ENCODE assay signal across 8 mouse cellular contexts in the genomic region with DNA sequence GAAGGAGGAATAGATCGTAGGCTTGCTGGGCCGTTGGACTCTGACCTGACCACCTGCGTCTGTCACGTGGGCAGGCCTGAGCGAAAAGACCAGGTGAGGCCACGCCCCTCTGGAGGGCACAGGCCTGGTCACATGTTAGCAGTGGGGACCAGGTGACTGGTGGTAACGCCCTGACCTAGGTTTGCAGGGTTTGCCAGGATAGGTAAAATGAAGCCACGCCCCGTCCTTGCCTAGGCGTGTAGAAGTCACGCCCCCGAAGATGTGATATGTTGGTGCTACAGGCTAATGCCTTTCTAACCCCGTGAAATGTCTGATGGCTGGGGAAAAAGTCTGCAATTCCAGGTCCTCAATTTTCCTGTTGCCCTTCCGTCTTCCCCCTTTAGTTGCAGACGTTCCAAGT. TPM values are rescaled to one million over a fixed set of nuclear protein-coding genes. Genes with fewer than 3 reads are reported as not detected.
A peak's percentile ranks its signal among the peaks of the same experiment; 100 is the strongest.
DNase-seq lines count a peak whose midpoint lies in the region; ATAC-seq and TF ChIP-seq lines count a peak whose summit lies in the region.

No protein-coding gene starts in this region.

- peak overlapping the region; percentile 65 for H3K4me3 ChIP-seq in hindbrain, embryonic 15.5 days
- peak overlapping the region; percentile 73 for H3K4me3 ChIP-seq in liver, adult 2 months (ENCODE audit: insufficient read depth, low read depth, low read length)
- H3K4me3 ChIP-seq in midbrain, postnatal 0 days (ENCODE audit: low read depth, low read length) = peak overlapping the region; percentile 59

- WGBS in hindbrain, embryonic 15.5 days = under 1% methylated on average over 15 of the region's 15 CpGs
- WGBS in liver, adult 2 months = 6% methylated on average over 15 of the region's 15 CpGs
- WGBS in midbrain, postnatal 0 days = 5% methylated on average over 15 of the region's 15 CpGs

- H3K27ac ChIP-seq in hindbrain, embryonic 15.5 days (replicated peaks) = peak overlapping the region; percentile 85
- H3K27ac ChIP-seq in liver, adult 2 months (replicated peaks; ENCODE audit: insufficient read depth, low read depth, low read length) = peak overlapping the region; percentile 75
- H3K27ac ChIP-seq in midbrain, postnatal 0 days (ENCODE audit: low read depth, low read length) = peak overlapping the region; percentile 72

- H3K79me2 ChIP-seq in liver, adult 2 months (ENCODE audit: control insufficient read depth, insufficient read depth, low read length) = no peaks in the 10 kb centered on the region

- H3K36me3 ChIP-seq in hindbrain, embryonic 15.5 days = no peaks in the 10 kb centered on the region
- H3K36me3 ChIP-seq in liver, adult 2 months (ENCODE audit: control insufficient read depth, insufficient read depth, low read length) = peaks cover 1% of the 10 kb centered on the region; the same call in 1 of the 2 replicates
- H3K36me3 ChIP-seq in midbrain, postnatal 0 days (ENCODE audit: insufficient read depth, low read length) = 0 out of 2 replicates have a peak, but pooled peaks cover 14% of the 10 kb centered on the region

- H3K9me3 ChIP-seq in hindbrain, embryonic 15.5 days = no peaks in the 10 kb centered on the region
- no peaks in the 10 kb centered on the region for H3K9me3 ChIP-seq in midbrain, postnatal 0 days (ENCODE audit: low read length)

- no peak for TF ChIP-seq CTCF in liver, adult 2 months (IDR thresholded peaks at IDR 0.05; ENCODE audit: low read depth, low read length)
- TF ChIP-seq CTCF in midbrain, postnatal 0 days (IDR thresholded peaks at IDR 0.05) = no peak

- peak overlapping the region; percentile 74 for H3K9ac ChIP-seq in hindbrain, embryonic 15.5 days
- H3K9ac ChIP-seq in liver, adult 2 months (ENCODE audit: low read depth, low read length) = peak overlapping the region; percentile 85
- peak overlapping the region; percentile 91 for H3K9ac ChIP-seq in midbrain, postnatal 0 days (replicated peaks; ENCODE audit: low read length, poor library complexity, severe bottlenecking)

- no peak for TF ChIP-seq POLR2A in liver, adult 2 months (IDR thresholded peaks at IDR 0.05; ENCODE audit: extremely low read depth, insufficient read depth, low read length)

- H3K4me2 ChIP-seq in hindbrain, embryonic 15.5 days = peak overlapping the region; percentile 73
- peak overlapping the region; percentile 91 for H3K4me2 ChIP-seq in midbrain, postnatal 0 days (ENCODE audit: low read depth, low read length, poor library complexity, severe bottlenecking)

- H3K4me1 ChIP-seq in hindbrain, embryonic 15.5 days (replicated peaks) = peaks cover 29% of the 10 kb centered on the region
- peaks cover 11% of the 10 kb centered on the region; the same call in 1 of the 2 replicates for H3K4me1 ChIP-seq in liver, adult 2 months (ENCODE audit: control insufficient read depth, insufficient read depth, low read length)
- H3K4me1 ChIP-seq in midbrain, postnatal 0 days (ENCODE audit: insufficient read depth, low read length) = peaks cover 5% of the 10 kb centered on the region; the same call in 1 of the 2 replicates

- DNase-seq in spleen, postnatal 36 days (ENCODE audit: low spot score in 2 of 2) = peak; percentile 40 to 61
- no peak for DNase-seq in spleen, adult 18-20 months
- peak; percentile 62 for DNase-seq in embryo, embryonic 11 days
- DNase-seq in liver, adult 2 months (ENCODE audit: extremely low read depth, low read depth, low spot score) = peak; percentile 77
- DNase-seq in midbrain, postnatal 0 days (ENCODE audit: low spot score) = peak; percentile 75
- no peak for DNase-seq in frontal cortex, postnatal 14 days (ENCODE audit: low spot score in 2 of 2)

- peak; percentile 49 for ATAC-seq in hindbrain, embryonic 15.5 days (ENCODE audit: low FRiP score, low read depth)
- peak; percentile 59 for ATAC-seq in midbrain, postnatal 0 days (ENCODE audit: low FRiP score)
- ATAC-seq in inflammation-experienced regulatory T-cells, adult 6 months = no peak

- peaks cover 16% of the 10 kb centered on the region for H3K27me3 ChIP-seq in hindbrain, embryonic 15.5 days
- no peaks in the 10 kb centered on the region for H3K27me3 ChIP-seq in liver, adult 2 months (ENCODE audit: control insufficient read depth, insufficient read depth, low read length)
- no peaks in the 10 kb centered on the region for H3K27me3 ChIP-seq in midbrain, postnatal 0 days (ENCODE audit: insufficient read depth, low read length)

RNA-seq across cellular contexts. Expression of a gene that starts 0.4 kb away (rescaled TPM):
- polyA plus RNA-seq in hindbrain, embryonic 15.5 days (2015; fragmentation: Nextera tagmentation; extraction: Ambion mirVana) = 34.0 and 37.3 TPM in 2 replicates
- total RNA-seq in liver, adult 2 months (2014; rRNA removed) = 12.4 and 14.2 TPM in 2 replicates
- 9.6 and 12.5 TPM in 2 replicates for polyA plus RNA-seq in liver, adult 2 months (2012; rRNA removed)
- 21.4 and 32.5 TPM in 2 replicates for total RNA-seq in midbrain, postnatal 0 days (2014; rRNA removed)
- polyA plus RNA-seq in midbrain, postnatal 0 days (2015; fragmentation: Nextera tagmentation; extraction: Ambion mirVana) = 40.1 and 41.3 TPM in 2 replicates
- polyA plus RNA-seq in inflammation-experienced regulatory T-cells, adult 6 months (2017; shearing (Covaris generic)) = 1 to 10 TPM; 2.2 to 4.9 (median 4.6) TPM

RNA-seq across cellular contexts. Expression of a gene that starts 12.3 kb away (rescaled TPM):
- 6.3 and 6.8 TPM in 2 replicates for polyA plus RNA-seq in hindbrain, embryonic 15.5 days (2015; fragmentation: Nextera tagmentation; extraction: Ambion mirVana)
- 29.5 and 45.6 TPM in 2 replicates for total RNA-seq in liver, adult 2 months (2014; rRNA removed)
- 12.3 and 17.9 TPM in 2 replicates for polyA plus RNA-seq in liver, adult 2 months (2012; rRNA removed)
- 11.3 and 15.9 TPM in 2 replicates for total RNA-seq in midbrain, postnatal 0 days (2014; rRNA removed)
- polyA plus RNA-seq in midbrain, postnatal 0 days (2015; fragmentation: Nextera tagmentation; extraction: Ambion mirVana) = 5.3 and 6.1 TPM in 2 replicates
- polyA plus RNA-seq in inflammation-experienced regulatory T-cells, adult 6 months (2017; shearing (Covaris generic)) = 10 to 100 TPM; 28.1 to 33.6 (median 33.1) TPM

RNA-seq across cellular contexts. Expression of a gene that starts 21.3 kb away (rescaled TPM):
- polyA plus RNA-seq in hindbrain, embryonic 15.5 days (2015; fragmentation: Nextera tagmentation; extraction: Ambion mirVana) = 54.2 and 59.8 TPM in 2 replicates
- 17.1 and 24.5 TPM in 2 replicates for total RNA-seq in liver, adult 2 months (2014; rRNA removed)
- polyA plus RNA-seq in liver, adult 2 months (2012; rRNA removed) = 25.6 and 28.3 TPM in 2 replicates
- 40.5 and 48.9 TPM in 2 replicates for total RNA-seq in midbrain, postnatal 0 days (2014; rRNA removed)
- 36.5 and 39.7 TPM in 2 replicates for polyA plus RNA-seq in midbrain, postnatal 0 days (2015; fragmentation: Nextera tagmentation; extraction: Ambion mirVana)
- 10 to 100 TPM; 57.0 to 88.9 (median 72.8) TPM for polyA plus RNA-seq in inflammation-experienced regulatory T-cells, adult 6 months (2017; shearing (Covaris generic))

RNA-seq across cellular contexts. Expression of a gene that starts 21.4 kb away (rescaled TPM):
- 1,124 and 1,185 TPM in 2 replicates for polyA plus RNA-seq in hindbrain, embryonic 15.5 days (2015; fragmentation: Nextera tagmentation; extraction: Ambion mirVana)
- total RNA-seq in liver, adult 2 months (2014; rRNA removed) = 135 and 157 TPM in 2 replicates
- polyA plus RNA-seq in liver, adult 2 months (2012; rRNA removed) = 110 and 142 TPM in 2 replicates
- total RNA-seq in midbrain, postnatal 0 days (2014; rRNA removed) = 720 and 802 TPM in 2 replicates
- 904 and 934 TPM in 2 replicates for polyA plus RNA-seq in midbrain, postnatal 0 days (2015; fragmentation: Nextera tagmentation; extraction: Ambion mirVana)
- polyA plus RNA-seq in inflammation-experienced regulatory T-cells, adult 6 months (2017; shearing (Covaris generic)) = 100 to 1,000 TPM; 232 to 340 (median 290) TPM

RNA-seq across cellular contexts. Expression of a gene that starts 21.6 kb away (rescaled TPM):
- not detected in 2 replicates for polyA plus RNA-seq in hindbrain, embryonic 15.5 days (2015; fragmentation: Nextera tagmentation; extraction: Ambion mirVana)
- not detected in 2 replicates for total RNA-seq in liver, adult 2 months (2014; rRNA removed)
- 1.0 TPM in 1 of 2 replicates, not detected in the other for polyA plus RNA-seq in liver, adult 2 months (2012; rRNA removed)
- total RNA-seq in midbrain, postnatal 0 days (2014; rRNA removed) = not detected in 2 replicates
- polyA plus RNA-seq in midbrain, postnatal 0 days (2015; fragmentation: Nextera tagmentation; extraction: Ambion mirVana) = not detected in 2 replicates
- polyA plus RNA-seq in inflammation-experienced regulatory T-cells, adult 6 months (2017; shearing (Covaris generic)) = not detected

Comparison
In these comparisons a context has a peak if more than half of its experiments do, and no peak if none do; other contexts are left out.
1. DNase-seq: peak in spleen, postnatal 36 days (2 of 2), embryo, embryonic 11 days (single experiment), liver, adult 2 months (single experiment) and midbrain, postnatal 0 days (single experiment); none in spleen, adult 18-20 months (0 of 2) and frontal cortex, postnatal 14 days (0 of 2).
2. Peak in every context shown above with its lines, with median percentiles within 50 percentile points of each other: H3K27ac ChIP-seq, H3K4me3 ChIP-seq and H3K9ac ChIP-seq.